In genomic region chr9:56089778-56090520, GRCm38 (mm10) we compare ENCODE assay signal across 7 mouse cellular contexts. TPM values are rescaled to one million over a fixed set of nuclear protein-coding genes. Genes with fewer than 3 reads are reported as not detected.
DNase-seq lines count a peak whose midpoint lies in the region; ATAC-seq and TF ChIP-seq lines count a peak whose summit lies in the region.

Gene Pstpip1 (plus strand): TSS chr9:56089962.

- H3K27ac ChIP-seq in embryonic facial prominence, embryonic 13.5 days = peak within 1 kb of the TSS; percentile 84
- peak within 1 kb of the TSS; percentile 26 for H3K27ac ChIP-seq in heart, adult 2 months
- peak within 1 kb of the TSS; percentile 79; the same call in 1 of the 2 replicates for H3K27ac ChIP-seq in limb, embryonic 13.5 days
- peak within 1 kb of the TSS; percentile 60 for H3K27ac ChIP-seq in midbrain, embryonic 14.5 days (replicated peaks; ENCODE audit: low read depth, low read length)

- ATAC-seq in embryonic facial prominence, embryonic 13.5 days (ENCODE audit: insufficient number of reproducible peaks, insufficient read depth, low FRiP score, low TSS enrichment, low read depth) = peak; percentile 73; the same call in 1 of the 2 replicates
- peak; percentile 78 for ATAC-seq in limb, embryonic 13.5 days (ENCODE audit: low FRiP score, low read depth)
- peak; percentile 63; the same call in 1 of the 2 replicates for ATAC-seq in midbrain, embryonic 14.5 days (ENCODE audit: low FRiP score, low TSS enrichment)

- H3K4me2 ChIP-seq in embryonic facial prominence, embryonic 13.5 days = peak within 1 kb of the TSS; percentile 44
- peak within 1 kb of the TSS; percentile 55 for H3K4me2 ChIP-seq in limb, embryonic 13.5 days (replicated peaks)
- peak within 1 kb of the TSS; percentile 21; the same call in 1 of the 2 replicates for H3K4me2 ChIP-seq in midbrain, embryonic 14.5 days (ENCODE audit: low read length)

- no peak for TF ChIP-seq POLR2A in heart, adult 2 months (IDR thresholded peaks at IDR 0.05; ENCODE audit: insufficient read depth, low read depth, low read length)

- H3K9ac ChIP-seq in embryonic facial prominence, embryonic 13.5 days = peak within 1 kb of the TSS; percentile 46
- peak within 1 kb of the TSS; percentile 55 for H3K9ac ChIP-seq in heart, adult 2 months (ENCODE audit: low read depth, low read length)
- H3K9ac ChIP-seq in limb, embryonic 13.5 days = peak within 1 kb of the TSS; percentile 56
- H3K9ac ChIP-seq in midbrain, embryonic 14.5 days (replicated peaks; ENCODE audit: low read length) = peak within 1 kb of the TSS; percentile 29

- no peaks in the 10 kb centered on the region for H3K36me3 ChIP-seq in embryonic facial prominence, embryonic 13.5 days
- no peaks in the 10 kb centered on the region for H3K36me3 ChIP-seq in heart, adult 2 months (ENCODE audit: control insufficient read depth, insufficient read depth, low read length)
- H3K36me3 ChIP-seq in limb, embryonic 13.5 days = no peaks in the 10 kb centered on the region
- no peaks in the 10 kb centered on the region for H3K36me3 ChIP-seq in midbrain, embryonic 14.5 days (ENCODE audit: control insufficient read depth, insufficient read depth, low read length)

- 0 out of 2 replicates have a peak within 1 kb of the TSS, but pooled peaks have one; percentile 8 for H3K4me3 ChIP-seq in embryonic facial prominence, embryonic 13.5 days
- no peak within 1 kb of the TSS for H3K4me3 ChIP-seq in heart, adult 2 months
- H3K4me3 ChIP-seq in limb, embryonic 13.5 days = peak within 1 kb of the TSS; percentile 10
- H3K4me3 ChIP-seq in midbrain, embryonic 14.5 days (replicated peaks; ENCODE audit: low read depth, low read length) = no peak within 1 kb of the TSS

- no peak for TF ChIP-seq EP300 in heart, adult 2 months (IDR thresholded peaks at IDR 0.05; ENCODE audit: insufficient read depth, low read depth, low read length)

- 20% methylated on average over 22 of the region's 22 CpGs for WGBS in embryonic facial prominence, embryonic 13.5 days
- 14% methylated on average over 22 of the region's 22 CpGs for WGBS in heart, adult 2 months
- 14% methylated on average over 22 of the region's 22 CpGs for WGBS in limb, embryonic 13.5 days
- 35% methylated on average over 22 of the region's 22 CpGs for WGBS in midbrain, embryonic 14.5 days

- TF ChIP-seq CTCF in heart, adult 2 months (IDR thresholded peaks at IDR 0.05) = no peak

- no peaks in the 10 kb centered on the region for H3K9me3 ChIP-seq in embryonic facial prominence, embryonic 13.5 days
- H3K9me3 ChIP-seq in limb, embryonic 13.5 days = no peaks in the 10 kb centered on the region
- no peaks in the 10 kb centered on the region for H3K9me3 ChIP-seq in midbrain, embryonic 14.5 days (ENCODE audit: control insufficient read depth, low read length)

- intact Hi-C loops in heart, adult 2 months (cut with DNase I) = no loop called here

- no peaks in the 10 kb centered on the region for H3K79me2 ChIP-seq in heart, adult 2 months (replicated peaks; ENCODE audit: control insufficient read depth, insufficient read depth, low read length)

- H3K4me1 ChIP-seq in embryonic facial prominence, embryonic 13.5 days = peaks cover 28% of the 10 kb centered on the region
- H3K4me1 ChIP-seq in heart, adult 2 months (ENCODE audit: control insufficient read depth, insufficient read depth, low read length) = no peaks in the 10 kb centered on the region
- H3K4me1 ChIP-seq in limb, embryonic 13.5 days = peaks cover 19% of the 10 kb centered on the region
- H3K4me1 ChIP-seq in midbrain, embryonic 14.5 days (ENCODE audit: control insufficient read depth, insufficient read depth, low read length) = peaks cover 7% of the 10 kb centered on the region; the same call in 1 of the 2 replicates

- H3K27me3 ChIP-seq in embryonic facial prominence, embryonic 13.5 days = no peaks in the 10 kb centered on the region
- no peaks in the 10 kb centered on the region for H3K27me3 ChIP-seq in heart, adult 2 months (ENCODE audit: control insufficient read depth, insufficient read depth, low read length)
- no peaks in the 10 kb centered on the region for H3K27me3 ChIP-seq in limb, embryonic 13.5 days
- no peaks in the 10 kb centered on the region for H3K27me3 ChIP-seq in midbrain, embryonic 14.5 days (ENCODE audit: control insufficient read depth, insufficient read depth, low read length)

- DNase-seq in adrenal gland, postnatal 10 days = peak; percentile 83
- peak; percentile 79 to 84 for DNase-seq in heart, adult 2 months
- peak; percentile 51 for DNase-seq in kidney, adult 18-20 months
- peak; percentile 75 for DNase-seq in midbrain, embryonic 14.5 days
- DNase-seq in spleen, adult 18-20 months = peak; percentile 76 to 80

RNA-seq across cellular contexts. Expression of gene Pstpip1, which starts in this region (rescaled TPM):
- 1 to 10 TPM; 3.6 to 4.9 TPM for total RNA-seq in adrenal gland, postnatal 10 days (2021)
- polyA plus RNA-seq in embryonic facial prominence, embryonic 13.5 days (2015; fragmentation: Nextera tagmentation; extraction: Ambion mirVana) = 0.92 and 1.8 TPM in 2 replicates
- 1 to 10 TPM; 1.5 TPM for total RNA-seq in heart, adult 2 months (2021)
- polyA plus RNA-seq in heart, adult 2 months (2012; rRNA removed) = 2.8 and 4.0 TPM in 2 replicates
- 1.3 and 1.4 TPM in 2 replicates for polyA plus RNA-seq in limb, embryonic 13.5 days (2015; fragmentation: Nextera tagmentation; extraction: Ambion mirVana)
- 0.24 and 1.0 TPM in 2 replicates for polyA plus RNA-seq in midbrain, embryonic 14.5 days (2014; fragmentation: Nextera tagmentation; extraction: Ambion mirVana)

Comparison
In these comparisons a context has a peak if more than half of its experiments do, and no peak if none do; other contexts are left out.
1. H3K27ac ChIP-seq: peak in every context shown above with its lines; median percentile 84 in embryonic facial prominence, embryonic 13.5 days; 79 in limb, embryonic 13.5 days; 60 in midbrain, embryonic 14.5 days; 26 in heart, adult 2 months.
2. H3K4me3 ChIP-seq: peak in embryonic facial prominence, embryonic 13.5 days (single experiment) and limb, embryonic 13.5 days (single experiment); none in heart, adult 2 months (single experiment) and midbrain, embryonic 14.5 days (single experiment).
3. Peak in every context shown above with its lines, with median percentiles within 50 percentile points of each other: DNase-seq, ATAC-seq, H3K4me2 ChIP-seq and H3K9ac ChIP-seq.